Mouse (Mus musculus): ENCODE data around the gene Emcn. TPM values are rescaled to one million over a fixed set of nuclear protein-coding genes. Genes with fewer than 3 reads are reported as not detected.

The Emcn gene
- polyA plus RNA-seq, 1 experiment from 2014 or later = 13.9 TPM

DNA sequence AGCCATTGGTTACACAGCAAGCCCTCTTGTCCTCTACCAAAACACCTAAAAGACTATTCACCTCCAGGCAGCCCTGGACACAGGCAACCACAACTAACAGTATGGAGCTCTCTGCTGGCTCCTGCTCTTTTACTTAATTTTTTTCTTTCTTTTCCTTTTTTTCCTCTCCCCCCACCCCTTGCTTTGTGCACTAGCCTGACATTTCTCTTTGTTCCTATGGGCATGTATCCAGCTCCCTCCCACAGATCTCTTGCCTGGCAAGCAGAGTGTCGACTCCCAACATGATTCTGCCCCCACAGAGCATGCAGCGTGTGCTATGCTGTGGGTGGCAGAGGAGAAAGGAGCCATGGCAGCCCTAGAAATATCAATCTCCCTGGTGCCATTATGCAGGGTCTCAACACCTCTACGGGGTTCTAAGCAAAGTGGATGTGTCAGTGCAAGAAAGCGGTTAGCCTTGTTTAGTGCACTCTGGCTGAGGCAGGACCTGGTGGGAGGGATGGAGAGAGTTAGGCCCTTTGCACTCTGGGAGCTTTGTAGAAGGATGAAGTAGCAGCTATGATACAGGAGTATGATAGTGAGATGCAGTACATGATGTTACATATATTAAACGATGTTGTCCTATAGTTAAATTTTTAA is 74.7 kb downstream of the Emcn start:
- Histone ChIP-seq H3K9me3 (replicated peaks) (no peaks in the 10 kb centered on the region), H3K9ac (replicated peaks) (no peak overlapping the region), H3K4me1 (peaks cover 5% of the 10 kb centered on the region; the same call in 1 of the 2 replicates), H3K36me3 (no peaks in the 10 kb centered on the region), H3K27me3 (replicated peaks) (no peaks in the 10 kb centered on the region), H3K27ac (replicated peaks) (no peak overlapping the region), H3K4me2 (no peak overlapping the region), H3K4me3 (replicated peaks) (no peak overlapping the region)
- ATAC-seq (ENCODE audit: low FRiP score) = no peak; the same call in 1 of the 2 replicates
- WGBS = 57% methylated on average over 5 of the region's 5 CpGs

GRCm38 (mm10) chr3:137418636-137419035 is 77.8 kb downstream of the Emcn start:
- 75% methylated on average over 4 of the region's 4 CpGs for WGBS
- no peak overlapping the region for H3K4me3 ChIP-seq (replicated peaks)
- no peak for ATAC-seq (ENCODE audit: low FRiP score)
- no peaks in the 10 kb centered on the region for H3K27me3 ChIP-seq (replicated peaks)
- H3K9me3 ChIP-seq (replicated peaks) = no peaks in the 10 kb centered on the region
- H3K27ac ChIP-seq (replicated peaks) = no peak overlapping the region
- no peak overlapping the region for H3K9ac ChIP-seq (replicated peaks)
- no peaks in the 10 kb centered on the region for H3K36me3 ChIP-seq
- H3K4me2 ChIP-seq = no peak overlapping the region
- H3K4me1 ChIP-seq = peaks cover 5% of the 10 kb centered on the region; the same call in 1 of the 2 replicates

- no peaks in the 10 kb centered on the region for H3K9me3 ChIP-seq (replicated peaks)
- no peak overlapping the region for H3K4me3 ChIP-seq (replicated peaks)
- WGBS = over 99% methylated on average over 6 of the region's 6 CpGs
- no peak for ATAC-seq (ENCODE audit: low FRiP score)
- H3K27ac ChIP-seq (replicated peaks) = no peak overlapping the region
- no peaks in the 10 kb centered on the region for H3K27me3 ChIP-seq (replicated peaks)
- H3K36me3 ChIP-seq = no peaks in the 10 kb centered on the region
- no peaks in the 10 kb centered on the region for H3K4me1 ChIP-seq
- H3K4me2 ChIP-seq = no peak overlapping the region
- no peak overlapping the region for H3K9ac ChIP-seq (replicated peaks)
Measured at GRCm38 (mm10) chr3:137429516-137429915, 88.6 kb downstream of the Emcn start.

- no peak for ATAC-seq (ENCODE audit: low FRiP score)
- Histone ChIP-seq H3K9ac (replicated peaks) (no peak overlapping the region), H3K27ac (replicated peaks) (no peak overlapping the region), H3K4me1 (no peaks in the 10 kb centered on the region), H3K4me2 (no peak overlapping the region), H3K4me3 (replicated peaks) (no peak overlapping the region), H3K36me3 (no peaks in the 10 kb centered on the region), H3K27me3 (replicated peaks) (no peaks in the 10 kb centered on the region), H3K9me3 (replicated peaks) (no peaks in the 10 kb centered on the region)
- 75% methylated on average over 4 of the region's 4 CpGs for WGBS
Measured at GRCm38 (mm10) chr3:137464902-137465629, 124.2 kb downstream of the Emcn start.

GRCm38 (mm10) chr3:137465953-137466352 is 125.1 kb downstream of the Emcn start:
- Histone ChIP-seq H3K9me3 (replicated peaks) (no peaks in the 10 kb centered on the region), H3K27ac (replicated peaks) (no peak overlapping the region), H3K36me3 (no peaks in the 10 kb centered on the region), H3K4me3 (replicated peaks) (no peak overlapping the region), H3K27me3 (replicated peaks) (no peaks in the 10 kb centered on the region), H3K4me2 (no peak overlapping the region), H3K9ac (replicated peaks) (no peak overlapping the region), H3K4me1 (no peaks in the 10 kb centered on the region)
- 50% methylated on average over 4 of the region's 4 CpGs for whole genome bisulfite sequencing
- ATAC-seq (ENCODE audit: low FRiP score) = no peak

- Histone ChIP-seq H3K4me2 (no peak overlapping the region), H3K27ac (replicated peaks) (no peak overlapping the region)
Measured at GRCm38 (mm10) chr3:137466766-137467165, 125.9 kb downstream of the Emcn start.

GRCm38 (mm10) chr3:137467386-137467785 is 126.5 kb downstream of the Emcn start:
- no peak for ATAC-seq (ENCODE audit: low FRiP score)
- Histone ChIP-seq H3K4me2 (no peak overlapping the region), H3K9ac (replicated peaks) (no peak overlapping the region), H3K36me3 (no peaks in the 10 kb centered on the region), H3K27me3 (replicated peaks) (no peaks in the 10 kb centered on the region), H3K27ac (replicated peaks) (no peak overlapping the region), H3K4me3 (replicated peaks) (no peak overlapping the region), H3K9me3 (replicated peaks) (no peaks in the 10 kb centered on the region), H3K4me1 (no peaks in the 10 kb centered on the region)
- WGBS = 97% methylated on average over 1 of the region's 1 CpGs

More at GRCm38 (mm10) chr3:137466766-137467165, 125.9 kb downstream of the Emcn start:
- Histone ChIP-seq H3K36me3 (no peaks in the 10 kb centered on the region), H3K9me3 (replicated peaks) (no peaks in the 10 kb centered on the region), H3K4me3 (replicated peaks) (no peak overlapping the region), H3K9ac (replicated peaks) (no peak overlapping the region), H3K27me3 (replicated peaks) (no peaks in the 10 kb centered on the region), H3K4me1 (no peaks in the 10 kb centered on the region)
- WGBS = 96% methylated on average over 4 of the region's 4 CpGs
- no peak for ATAC-seq (ENCODE audit: low FRiP score)

DNA sequence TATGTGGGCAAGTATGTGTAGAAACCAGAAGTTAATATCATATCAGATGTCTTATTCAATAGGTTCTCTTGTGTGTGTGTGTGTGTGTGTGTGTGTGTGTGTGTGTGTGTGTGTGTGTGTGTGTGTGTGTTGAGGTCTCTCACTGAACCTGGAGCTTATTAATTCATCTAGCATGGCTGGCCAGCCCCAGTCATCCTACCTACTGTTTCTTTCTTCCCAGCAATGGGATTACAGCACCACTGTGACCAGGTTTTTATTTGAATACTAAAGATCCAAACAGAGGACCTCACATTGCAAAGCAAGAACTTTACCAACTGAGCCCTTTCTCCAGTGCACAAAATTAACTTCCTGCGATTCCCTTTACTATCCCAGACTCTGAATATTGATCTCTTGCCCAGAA is 131.3 kb downstream of the Emcn start:
- no peak overlapping the region for H3K27ac ChIP-seq (replicated peaks)
- H3K4me3 ChIP-seq (replicated peaks) = no peak overlapping the region
- H3K4me1 ChIP-seq = no peaks in the 10 kb centered on the region
- no peak overlapping the region for H3K9ac ChIP-seq (replicated peaks)
- no peak overlapping the region for H3K4me2 ChIP-seq
- H3K36me3 ChIP-seq = no peaks in the 10 kb centered on the region
- H3K9me3 ChIP-seq (replicated peaks) = no peaks in the 10 kb centered on the region
- WGBS = 90% methylated on average over 1 of the region's 1 CpGs
- no peaks in the 10 kb centered on the region for H3K27me3 ChIP-seq (replicated peaks)
- ATAC-seq (ENCODE audit: low FRiP score) = no peak

- Histone ChIP-seq H3K4me1 (no peaks in the 10 kb centered on the region; the same call in 1 of the 2 replicates), H3K27ac (replicated peaks) (no peak overlapping the region), H3K36me3 (no peaks in the 10 kb centered on the region), H3K4me3 (replicated peaks) (no peak overlapping the region), H3K4me2 (no peak overlapping the region), H3K9ac (replicated peaks) (no peak overlapping the region), H3K9me3 (replicated peaks) (no peaks in the 10 kb centered on the region), H3K27me3 (replicated peaks) (no peaks in the 10 kb centered on the region)
- 48% methylated on average over 7 of the region's 7 CpGs for WGBS
- ATAC-seq (ENCODE audit: low FRiP score) = no peak
Measured at GRCm38 (mm10) chr3:137479761-137480339, 139.0 kb downstream of the Emcn start.

GRCm38 (mm10) chr3:137481157-137481556 is 140.3 kb downstream of the Emcn start:
- Histone ChIP-seq H3K4me2 (no peak overlapping the region), H3K27ac (replicated peaks) (no peak overlapping the region), H3K9ac (replicated peaks) (no peak overlapping the region), H3K27me3 (replicated peaks) (no peaks in the 10 kb centered on the region), H3K9me3 (replicated peaks) (no peaks in the 10 kb centered on the region), H3K36me3 (no peaks in the 10 kb centered on the region), H3K4me3 (replicated peaks) (no peak overlapping the region), H3K4me1 (no peaks in the 10 kb centered on the region; the same call in 1 of the 2 replicates)
- ATAC-seq (ENCODE audit: low FRiP score) = no peak
